In the genomic region with DNA sequence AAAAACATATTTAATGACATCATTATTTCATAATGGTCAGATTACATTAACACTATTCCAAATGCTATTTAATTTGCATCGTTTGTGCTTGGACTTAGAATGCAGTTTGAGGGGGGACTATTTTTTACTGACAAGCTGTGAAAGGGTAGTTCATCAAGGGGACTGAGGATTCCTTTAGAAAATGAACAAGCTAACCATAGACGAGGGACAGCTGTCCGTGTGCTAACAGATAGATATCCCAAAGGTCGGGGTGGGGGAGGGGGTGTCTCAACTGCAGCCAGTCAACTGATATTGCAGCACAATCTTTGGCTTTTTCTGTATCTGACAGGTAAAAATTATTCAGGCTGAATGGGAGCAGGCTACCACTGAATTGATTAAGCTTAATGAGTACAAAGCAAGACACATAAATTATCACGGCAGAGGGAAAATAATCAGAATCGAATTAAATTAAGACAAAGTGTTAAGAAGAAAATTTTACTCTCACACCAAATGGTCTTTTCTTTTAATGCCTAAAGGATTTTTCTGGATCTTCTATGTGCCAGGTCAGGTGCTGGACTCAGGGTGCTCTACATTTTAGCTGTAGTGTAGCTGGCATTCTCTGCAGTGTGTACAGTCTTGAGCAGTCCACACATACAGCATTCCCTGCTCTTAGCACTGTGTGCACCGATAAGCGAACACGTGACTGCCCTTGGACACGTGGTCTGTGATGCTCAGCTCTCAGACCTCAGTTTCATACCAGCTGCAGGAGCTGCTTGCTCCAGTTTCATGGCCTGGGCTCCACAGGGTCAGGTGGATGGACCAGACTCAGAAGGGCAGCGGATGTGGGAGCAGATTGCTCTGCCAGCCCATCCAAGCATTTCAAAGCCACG, we compare ENCODE assay signal across 18 mouse cellular contexts. TPM values are rescaled to one million over a fixed set of nuclear protein-coding genes. Genes with fewer than 3 reads are reported as not detected.
DNase-seq lines count a peak whose midpoint lies in the region; ATAC-seq and TF ChIP-seq lines count a peak whose summit lies in the region.
"Had no signal": no experiment of that assay in that cellular context is flagged by ENCODE, and none has a peak within 500 bp of the region (broad histone marks: within the 10 kb centered on the region; RNA-seq: fewer than 3 reads in every experiment).

No protein-coding gene starts in this region.

- H3K27ac ChIP-seq in olfactory bulb, adult 2 months (ENCODE audit: insufficient read depth, low read depth, low read length) = peak overlapping the region; percentile 68; the same call in 1 of the 2 replicates
- no peak overlapping the region for H3K27ac ChIP-seq in hindbrain, embryonic 16.5 days (ENCODE audit: low read depth, low read length)
- H3K27ac ChIP-seq: gastrocnemius, adult 2 months; limb, embryonic 15.5 days had no signal

- TF ChIP-seq POLR2A in olfactory bulb, adult 2 months (IDR thresholded peaks at IDR 0.05; ENCODE audit: insufficient read depth, low read depth, low read length) = no peak

- WGBS in olfactory bulb, adult 2 months = 41% methylated on average over 12 of the region's 12 CpGs
- 63% methylated on average over 12 of the region's 12 CpGs for WGBS in hindbrain, embryonic 16.5 days

- no peak overlapping the region for H3K4me3 ChIP-seq in olfactory bulb, adult 2 months (ENCODE audit: insufficient read depth, low read depth, low read length)
- no peak overlapping the region for H3K4me3 ChIP-seq in hindbrain, embryonic 16.5 days (ENCODE audit: low read length)
- H3K4me3 ChIP-seq: erythroblast, embryonic 14.5 days; gastrocnemius, adult 2 months; limb, embryonic 15.5 days had no signal

- no peaks in the 10 kb centered on the region for H3K9me3 ChIP-seq in hindbrain, embryonic 16.5 days (ENCODE audit: control insufficient read depth, low read length)
- H3K9me3 ChIP-seq: G1E; limb, embryonic 15.5 days had no signal

- no peak for TF ChIP-seq CTCF in olfactory bulb, adult 2 months (IDR thresholded peaks at IDR 0.05; ENCODE audit: insufficient read depth, low read depth, low read length)

- no peaks in the 10 kb centered on the region for H3K27me3 ChIP-seq in hindbrain, embryonic 16.5 days (replicated peaks; ENCODE audit: control insufficient read depth, insufficient read depth, low read length)
- H3K27me3 ChIP-seq: limb, embryonic 15.5 days had no signal

- no peak overlapping the region for H3K9ac ChIP-seq in hindbrain, embryonic 16.5 days (ENCODE audit: low read depth, low read length)
- H3K9ac ChIP-seq: limb, embryonic 15.5 days had no signal

- 0 out of 2 replicates have a peak, but pooled peaks cover 6% of the 10 kb centered on the region for H3K36me3 ChIP-seq in hindbrain, embryonic 16.5 days (ENCODE audit: control insufficient read depth, insufficient read depth, low read length)
- H3K36me3 ChIP-seq: G1E; limb, embryonic 15.5 days had no signal

- H3K4me2 ChIP-seq in hindbrain, embryonic 16.5 days (ENCODE audit: low read length) = no peak overlapping the region
- H3K4me2 ChIP-seq: limb, embryonic 15.5 days had no signal

- peaks cover 14% of the 10 kb centered on the region for H3K4me1 ChIP-seq in olfactory bulb, adult 2 months (ENCODE audit: control insufficient read depth, insufficient read depth, low read length)
- no peaks in the 10 kb centered on the region for H3K4me1 ChIP-seq in hindbrain, embryonic 16.5 days (ENCODE audit: control insufficient read depth, insufficient read depth, low read depth, low read length)

- ATAC-seq in hindbrain, embryonic 16.5 days = no peak
- ATAC-seq: inflammation-experienced regulatory T-cells, adult 6 months had no signal

- DNase-seq in cerebellum, postnatal 25 days = peak; percentile 27 to 51
- no peak for DNase-seq in cerebellum, postnatal 10 days
- peak; percentile 4 to 37 for DNase-seq in kidney, postnatal 36 days
- DNase-seq in kidney, postnatal 14 days = no peak
- DNase-seq in retina, postnatal 1 day = peak; percentile 22
- no peak for DNase-seq in retina, embryonic 14.5 days (ENCODE audit: low spot score)
- DNase-seq: adrenal gland, adult 8-10 months; B cell, adult 2 months; gastrocnemius, adult 2 months; heart, postnatal 36 days; lung, postnatal 14 days; thymus, adult 2 months had no signal

RNA-seq across cellular contexts. Expression of gene Pygl, which starts 46.0 kb away (rescaled TPM):
- not detected in 2 replicates for polyA plus RNA-seq in olfactory bulb, adult 2 months (2012; ENCODE audit: insufficient read depth, insufficient read length, low replicate concordance, missing spikeins)
- 9.6 and 9.9 TPM in 2 replicates for polyA plus RNA-seq in hindbrain, embryonic 16.5 days (2015; fragmentation: Nextera tagmentation; extraction: Ambion mirVana)
- polyA plus RNA-seq: G1E had no signal

Comparison
In these comparisons a context has a peak if more than half of its experiments do, and no peak if none do; other contexts are left out.
1. DNase-seq: peak in cerebellum, postnatal 25 days (2 of 2), kidney, postnatal 36 days (2 of 2) and retina, postnatal 1 day (single experiment); none in cerebellum, postnatal 10 days (0 of 2), kidney, postnatal 14 days (single experiment) and retina, embryonic 14.5 days (single experiment).